Mouse (Mus musculus) CH12.LX (cell line): Measurements from ENCODE around the gene Atp7b. TPM values are rescaled to one million over a fixed set of nuclear protein-coding genes. Genes with fewer than 3 reads are reported as not detected.
A peak's percentile ranks its signal among the peaks of the same experiment; 100 is the strongest.

Experiments
- DNase-seq: peaks from one replicate; pipeline ENCODE4 v3.0.0-alpha.2; 2013; ENCODE audit errors: extremely low read depth
- H3K27ac ChIP-seq: 2 replicates; pipeline ENCODE4 v1.5.1; 2012; ENCODE audit warnings: low read depth, mild to moderate bottlenecking, control low read depth, moderate library complexity; ENCODE audit not compliant: insufficient read depth
- H3K27me3 ChIP-seq: replicated peaks from 2 replicates; pipeline ENCODE3; 2012; ENCODE audit warnings: inconsistent platforms
- H3K36me3 ChIP-seq, 2 experiments: replicated peaks in 1 of 2; 2 replicates each; pipeline versions ENCODE3 to v1.6.1; 2012; ENCODE audit warnings: inconsistent platforms in 1 of 2, low read length in 1 of 2, mild to moderate bottlenecking in 1 of 2, mixed read lengths in 1 of 2, moderate library complexity in 1 of 2; ENCODE audit not compliant: control insufficient read depth in 1 of 2, insufficient read depth in 1 of 2
- H3K4me1 ChIP-seq, 2 experiments: 2 replicates each; pipeline ENCODE4 v1.6.1; 2012; ENCODE audit warnings: inconsistent platforms in 1 of 2, moderate library complexity in 1 of 2; ENCODE audit not compliant: insufficient read depth in 2 of 2, control insufficient read depth in 1 of 2
- H3K4me2 ChIP-seq: 2 replicates; pipeline ENCODE4 v1.6.1; 2012; ENCODE audit warnings: low read depth, mild to moderate bottlenecking, control low read depth; ENCODE audit not compliant: poor library complexity, insufficient read depth, severe bottlenecking
- H3K4me3 ChIP-seq, 3 experiments: fragments of 150-350 bp in 1 of 3; sonication (generic) in 1 of 3; replicated peaks in 1 of 3; 2 replicates each; pipeline versions ENCODE3 to v1.5.1; 2011 to 2012; ENCODE audit warnings: low read depth in 2 of 3, low read length in 2 of 3, mild to moderate bottlenecking in 2 of 3, moderate library complexity in 2 of 3, control low read depth in 1 of 3, improper control_type of control experiment in 1 of 3, inconsistent platforms in 1 of 3, mixed read lengths in 1 of 3; ENCODE audit not compliant: poor library complexity in 1 of 3
- H3K79me2 ChIP-seq: replicated peaks from 2 replicates; pipeline ENCODE4 v1.6.1; 2012; ENCODE audit warnings: mild to moderate bottlenecking, moderate library complexity; ENCODE audit not compliant: control insufficient read depth, poor library complexity, insufficient read depth, severe bottlenecking; ENCODE audit errors: extremely low read depth
- H3K9ac ChIP-seq: 2 replicates; pipeline ENCODE4 v1.6.1; 2012; ENCODE audit warnings: low read depth, mild to moderate bottlenecking, control low read depth, moderate library complexity; ENCODE audit not compliant: insufficient read depth
- H3K9me3 ChIP-seq: replicated peaks from 2 replicates; pipeline ENCODE3; 2012; ENCODE audit warnings: low read length, inconsistent platforms, mixed read lengths
- CHD2 ChIP-seq: IDR thresholded peaks from 2 replicates; pipeline ENCODE4 v1.6.1; 2011; ENCODE audit warnings: low read length, improper control_type of control experiment
- CTCF ChIP-seq, 2 experiments: IDR thresholded peaks in 1 of 2; conservative IDR thresholded peaks in 1 of 2; 2 replicates each; pipeline ENCODE4 v1.5.1; 2011 to 2012; ENCODE audit warnings: low read depth in 2 of 2, low read length in 2 of 2, improper control_type of control experiment in 1 of 2, inconsistent platforms in 1 of 2, mild to moderate bottlenecking in 1 of 2, moderate library complexity in 1 of 2
- E2F4 ChIP-seq: IDR thresholded peaks from 2 replicates; pipeline ENCODE4 v1.6.1; 2011; ENCODE audit warnings: low read depth, low read length, improper control_type of control experiment; ENCODE audit not compliant: insufficient replicate concordance
- EP300 ChIP-seq: IDR thresholded peaks from 2 replicates; pipeline ENCODE4 v1.6.1; 2011; ENCODE audit warnings: low read length, improper control_type of control experiment
- GABPA ChIP-seq: IDR thresholded peaks from 2 replicates; pipeline ENCODE4 v1.6.1; 2012; ENCODE audit warnings: low read depth, low read length, improper control_type of control experiment, inconsistent platforms; ENCODE audit not compliant: insufficient replicate concordance
- HCFC1 ChIP-seq: IDR thresholded peaks from 2 replicates; pipeline ENCODE4 v1.6.1; 2012; ENCODE audit warnings: low read depth, mild to moderate bottlenecking, inconsistent platforms, low read length, improper control_type of control experiment
- IRF4 ChIP-seq: IDR thresholded peaks from 2 replicates; pipeline ENCODE4 v1.6.1; 2014; ENCODE audit warnings: low read depth, mild to moderate bottlenecking, inconsistent platforms, low read length, improper control_type of control experiment
- JUN ChIP-seq: IDR thresholded peaks from 2 replicates; pipeline ENCODE4 v1.6.1; 2011; ENCODE audit warnings: low read depth, mild to moderate bottlenecking, low read length, improper control_type of control experiment, moderate library complexity; ENCODE audit not compliant: insufficient read depth
- KAT2A ChIP-seq: IDR thresholded peaks from 2 replicates; pipeline ENCODE4 v1.6.1; 2012; ENCODE audit warnings: low read length, improper control_type of control experiment, inconsistent platforms; ENCODE audit not compliant: insufficient replicate concordance
- MAZ ChIP-seq: IDR thresholded peaks from 2 replicates; pipeline ENCODE4 v1.6.1; 2012; ENCODE audit warnings: low read depth, mild to moderate bottlenecking, inconsistent platforms, low read length, improper control_type of control experiment, moderate library complexity
- MYC ChIP-seq: IDR thresholded peaks from 2 replicates; pipeline ENCODE4 v1.6.1; 2011; ENCODE audit warnings: low read depth, mild to moderate bottlenecking, improper control_type of control experiment, low read length
- NRF1 ChIP-seq: IDR thresholded peaks from 2 replicates; pipeline ENCODE4 v1.6.1; 2014; ENCODE audit warnings: low read depth, mild to moderate bottlenecking, inconsistent platforms, low read length, improper control_type of control experiment, moderate library complexity
- PAX5 ChIP-seq: IDR thresholded peaks from 2 replicates; pipeline ENCODE4 v1.6.1; 2012; ENCODE audit warnings: low read length, inconsistent platforms, mixed read lengths
- POLR2A ChIP-seq: IDR thresholded peaks from 2 replicates; pipeline ENCODE4 v1.6.1; 2011; ENCODE audit warnings: low read depth, mild to moderate bottlenecking, improper control_type of control experiment, low read length
- POLR2AphosphoS2 ChIP-seq: IDR thresholded peaks from 2 replicates; pipeline ENCODE4 v1.6.1; 2011; ENCODE audit warnings: low read depth, low read length, improper control_type of control experiment
- RAD21 ChIP-seq: IDR thresholded peaks from 2 replicates; pipeline ENCODE4 v1.6.1; 2011; ENCODE audit warnings: low read depth, mild to moderate bottlenecking, low read length, improper control_type of control experiment, moderate library complexity
- SMC3 ChIP-seq: IDR thresholded peaks from 2 replicates; pipeline ENCODE4 v1.6.1; 2011; ENCODE audit warnings: low read depth, low read length, improper control_type of control experiment
- UBTF ChIP-seq: IDR thresholded peaks from 2 replicates; pipeline ENCODE4 v1.6.1; 2012; ENCODE audit warnings: low read depth, mild to moderate bottlenecking, inconsistent platforms, low read length, improper control_type of control experiment, moderate library complexity
- USF1 ChIP-seq: IDR thresholded peaks from 2 replicates; pipeline ENCODE4 v1.6.1; 2014; ENCODE audit warnings: low read depth, mild to moderate bottlenecking, inconsistent platforms, low read length, improper control_type of control experiment
- ZC3H11A ChIP-seq: IDR thresholded peaks from 2 replicates; pipeline ENCODE4 v1.6.1; 2012; ENCODE audit warnings: low read depth, mild to moderate bottlenecking, inconsistent platforms, low read length, improper control_type of control experiment
- ZKSCAN1 ChIP-seq: IDR thresholded peaks from 2 replicates; pipeline ENCODE4 v1.6.1; 2012; ENCODE audit warnings: low read depth, inconsistent platforms, low read length, improper control_type of control experiment, borderline replicate concordance
- ZMIZ1 ChIP-seq: IDR thresholded peaks from 2 replicates; pipeline ENCODE4 v1.6.1; 2012; ENCODE audit warnings: low read depth, mild to moderate bottlenecking, inconsistent platforms, low read length, improper control_type of control experiment
- dilution Hi-C: fragments of 300-500 bp; cut with MboI; formaldehyde crosslinking; loops from 2 replicates; pipeline ENCODE4 v1.14.3; 2020; ENCODE audit warnings: low sequenced_read_pairs; ENCODE audit not compliant: extremely low pct_unique_long_range_greater_than_20kb, extremely low pct_ligation_motif_present
- in situ Hi-C: fragments of 300-500 bp; cut with MboI; formaldehyde crosslinking; loops from 3 replicates; pipeline ENCODE4 v1.14.3; 2019; ENCODE audit warnings: low sequenced_read_pairs, low pct_ligation_motif_present, low pct_unique_long_range_greater_than_20kb, mixed read lengths
- polyA plus RNA-seq: library from polyadenylated mRNA; unstranded; fragments of >175 nt; gene quantifications from 2 replicates; pipeline ENCODE4 v1.2.1, GENCODE M21; 2012; ENCODE audit warnings: low read depth; ENCODE audit not compliant: insufficient read length
- total RNA-seq, 2 experiments: library from RNA; depleted of rRNA; stranded (reverse); fragments of 300-350 nt in 1 of 2; fragments of >200 nt in 1 of 2; gene quantifications; 2 replicates each; pipeline ENCODE4 v1.2.3; 2012 to 2014

Gene Atp7b
- total and polyA plus RNA-seq, 3 experiments: 0.51 to 3.1 (median 1.2) TPM

- no peak for TF ChIP-seq KAT2A
- TF ChIP-seq JUN: no peak
- no peak for TF ChIP-seq MYC
- no peak for TF ChIP-seq GABPA
- TF ChIP-seq POLR2AphosphoS2: no peak
- no peak for TF ChIP-seq NRF1
- no peak for TF ChIP-seq ZKSCAN1
- TF ChIP-seq CTCF (conservative IDR thresholded peaks at IDR 0.05 in 1 of 2, IDR thresholded peaks at IDR 0.05 in 1 of 2; ENCODE audit: low read depth in 2 of 2, low read length in 2 of 2): no peak
- Histone ChIP-seq H3K4me2 (no peak overlapping the region), H3K4me1 (no peaks in the 10 kb centered on the region), H3K9me3 (no peaks in the 10 kb centered on the region), H3K4me3 (no peak overlapping the region), H3K36me3 (no peaks in the 10 kb centered on the region), H3K27me3 (no peaks in the 10 kb centered on the region), H3K9ac (no peak overlapping the region), H3K27ac (no peak overlapping the region), H3K79me2 (no peaks in the 10 kb centered on the region)
- dilution Hi-C loops: no loop called here
- no peak for DNase-seq
- in situ Hi-C loops: no loop called here
These were observed 19.4 kb upstream of the Atp7b start for GRCm38 (mm10) chr8:22079313-22080007.

DNA sequence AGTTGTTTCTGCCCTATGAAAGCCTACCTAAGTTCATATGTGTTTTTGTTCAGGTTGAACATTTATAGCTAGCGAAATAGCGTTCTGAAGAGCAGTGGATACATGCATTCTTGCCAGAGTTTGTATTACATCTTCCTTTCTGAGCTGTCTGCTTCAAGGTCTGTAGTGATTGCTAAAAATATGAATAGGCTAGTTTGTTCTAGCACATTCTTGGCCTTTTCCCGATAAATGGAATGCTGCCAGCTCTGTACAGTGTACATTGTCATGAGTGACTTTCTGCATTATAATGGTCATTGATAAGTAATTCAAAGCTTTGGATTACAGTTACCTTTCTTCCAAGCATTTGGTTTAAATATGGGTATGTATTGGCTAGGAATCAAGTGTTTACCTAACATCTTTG is 1.0 kb upstream of the Atp7b start:
- Histone ChIP-seq H3K79me2 (peaks cover 8% of the 10 kb centered on the region; the same call in 1 of the 2 replicates), H3K4me3 (peak overlapping the region; percentile 73 to 99 (median 82)), H3K27ac (no peak overlapping the region), H3K4me2 (peak overlapping the region; percentile 86; the same call in 1 of the 2 replicates), H3K27me3 (peaks cover 41% of the 10 kb centered on the region), H3K4me1 (peaks cover 3 to 19% of the 10 kb centered on the region in 2 experiments), H3K36me3 (peaks cover 16 to 38% of the 10 kb centered on the region in 2 experiments), H3K9ac (peak overlapping the region; percentile 66), H3K9me3 (peaks cover 13% of the 10 kb centered on the region)
- no peak for TF ChIP-seq E2F4
- TF ChIP-seq UBTF: no peak
- no peak for TF ChIP-seq RAD21
- no peak for TF ChIP-seq PAX5
- TF ChIP-seq EP300: no peak
- TF ChIP-seq ZMIZ1: no peak
- no peak for TF ChIP-seq POLR2A
- no peak for TF ChIP-seq SMC3
- TF ChIP-seq POLR2AphosphoS2: no peak
- TF ChIP-seq NRF1: no peak
- TF ChIP-seq HCFC1: no peak
- TF ChIP-seq IRF4: no peak
- no peak for TF ChIP-seq MAZ
- TF ChIP-seq USF1: no peak
- no peak for TF ChIP-seq CHD2
- no peak for TF ChIP-seq ZC3H11A
- TF ChIP-seq MYC: no peak
- in situ Hi-C loops: no loop called here
- no peak for DNase-seq
- dilution Hi-C loops: no loop called here
